Mouse (Mus musculus) megakaryocyte, adult 5-6 weeks (primary cell): ENCODE results near the gene Zfyve26. TPM values are rescaled to one million over a fixed set of nuclear protein-coding genes. Genes with fewer than 3 reads are reported as not detected.
"Not testable (repeated sequence)": the region's sequence is repeated elsewhere in the genome, so short reads cannot be mapped to it uniquely, and the experiment has no call there.

Experiments
- ATAC-seq: 2 replicates; pipeline ENCODE4 v1.8.0; 2016; ENCODE audit warnings: mild to moderate bottlenecking, inconsistent platforms; ENCODE audit not compliant: poor library complexity, severe bottlenecking
- total RNA-seq, 2 experiments: library from RNA; stranded (forward) in 1 of 2; stranded (reverse) in 1 of 2; fragments of 153-499, 151-499 nt in 1 of 2; fragments of 221-1000, 200-1000 nt in 1 of 2; gene quantifications; 2 replicates each; pipeline versions ENCODE4 v1.2.3 to v1.2.4; 2015 to 2017

Gene Zfyve26
- total RNA-seq (2015): 27.2 and 41.6 TPM in 2 replicates
- total RNA-seq (2017): 19.7 and 29.1 TPM in 2 replicates

- peak; percentile 82 for ATAC-seq
Measured at GRCm38 (mm10) chr12:79296126-79296816, at the start of gene Zfyve26. TSS of gene Zfyve26 (minus strand) at chr12:79296304.

DNA sequence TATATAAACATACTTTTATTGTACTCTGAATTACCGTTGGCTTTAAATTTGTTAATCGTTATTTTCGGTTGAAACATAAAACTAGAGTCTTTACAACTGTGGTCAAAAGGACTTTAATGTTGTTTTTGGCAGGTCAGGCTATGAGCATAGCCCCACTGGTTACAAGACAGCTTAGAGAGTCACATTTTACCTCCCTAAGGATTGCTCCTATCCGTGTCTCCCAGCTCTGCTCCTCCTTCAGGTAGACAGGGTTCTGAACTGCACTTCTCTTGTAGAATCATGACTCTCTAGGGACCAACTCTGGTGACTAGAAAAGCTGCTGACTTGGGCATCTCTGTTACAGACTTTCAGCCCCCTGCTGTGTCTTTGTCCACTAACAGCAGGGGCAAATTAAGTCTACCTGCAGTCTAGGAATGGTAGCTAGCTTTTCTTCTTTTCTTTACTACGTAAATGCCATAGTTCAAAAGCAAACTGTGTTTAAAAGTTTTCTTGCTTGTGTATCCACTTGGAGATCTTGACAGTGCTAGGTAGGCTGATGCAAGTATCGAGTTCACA is 45.3 kb upstream of the Zfyve26 start:
- ATAC-seq: no peak

DNA sequence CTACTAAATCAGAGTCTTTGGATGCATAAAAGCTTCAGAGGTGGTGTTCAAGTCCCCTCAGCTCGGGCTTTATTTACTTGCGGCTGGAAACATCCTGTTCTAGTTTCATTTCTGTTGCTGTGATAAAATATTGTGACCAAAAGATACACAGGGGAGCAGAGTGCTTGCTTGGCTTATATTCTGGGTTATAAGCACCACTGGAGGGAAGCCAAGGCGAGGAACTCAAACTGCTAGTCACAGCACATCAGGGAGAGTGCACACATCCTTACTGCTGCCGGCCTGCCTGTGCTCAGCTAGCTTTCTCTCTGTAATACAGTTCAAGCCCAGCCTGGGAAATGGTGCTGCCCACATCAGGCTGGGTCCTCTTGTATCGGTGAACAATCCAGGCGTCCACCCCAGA is 44.4 kb upstream of the Zfyve26 start:
- no peak for ATAC-seq

- ATAC-seq: no peak
Measured at GRCm38 (mm10) chr12:79338791-79339190, 42.7 kb upstream of the Zfyve26 start.

GRCm38 (mm10) chr12:79331722-79332121 is 35.6 kb upstream of the Zfyve26 start:
- no peak for ATAC-seq

DNA sequence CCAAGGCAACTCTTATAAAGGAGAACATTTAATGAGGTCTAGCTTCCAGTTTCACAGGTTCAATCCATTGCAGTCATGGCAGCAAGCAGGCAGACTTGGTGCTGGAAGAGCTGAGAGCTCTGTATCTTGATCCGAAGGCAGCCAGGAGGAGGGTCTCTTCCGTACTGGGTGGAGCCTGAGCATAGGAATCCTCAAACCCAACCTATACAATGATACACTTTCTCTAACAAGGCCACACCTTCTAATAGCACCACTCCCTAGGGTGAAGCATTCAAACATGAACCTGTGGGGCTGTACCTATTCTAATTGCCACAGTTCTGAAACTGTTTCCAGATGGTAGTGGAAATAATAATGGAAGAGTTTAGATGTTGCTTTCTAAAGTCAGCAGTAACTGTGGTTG is 34.5 kb upstream of the Zfyve26 start:
- no peak for ATAC-seq

DNA sequence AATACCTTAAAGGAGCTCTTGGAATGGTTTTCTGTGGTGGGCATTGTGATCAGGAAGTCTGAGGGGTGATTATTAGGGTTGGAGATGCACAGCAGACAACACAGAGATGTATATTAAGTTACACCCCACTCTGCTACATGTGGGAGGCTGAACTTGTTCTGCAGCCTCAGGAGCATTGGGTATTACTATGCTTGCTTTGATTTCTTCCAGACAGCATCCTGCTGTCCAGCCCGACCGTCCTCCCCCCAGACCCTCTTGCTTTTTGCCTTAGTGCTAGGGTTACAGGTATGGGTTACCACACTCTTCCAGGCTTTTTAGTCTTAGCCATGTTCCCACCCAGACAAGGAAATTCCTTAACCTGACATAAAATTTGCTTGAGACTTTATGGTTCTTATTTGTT is 31.8 kb upstream of the Zfyve26 start:
- ATAC-seq: no peak

DNA sequence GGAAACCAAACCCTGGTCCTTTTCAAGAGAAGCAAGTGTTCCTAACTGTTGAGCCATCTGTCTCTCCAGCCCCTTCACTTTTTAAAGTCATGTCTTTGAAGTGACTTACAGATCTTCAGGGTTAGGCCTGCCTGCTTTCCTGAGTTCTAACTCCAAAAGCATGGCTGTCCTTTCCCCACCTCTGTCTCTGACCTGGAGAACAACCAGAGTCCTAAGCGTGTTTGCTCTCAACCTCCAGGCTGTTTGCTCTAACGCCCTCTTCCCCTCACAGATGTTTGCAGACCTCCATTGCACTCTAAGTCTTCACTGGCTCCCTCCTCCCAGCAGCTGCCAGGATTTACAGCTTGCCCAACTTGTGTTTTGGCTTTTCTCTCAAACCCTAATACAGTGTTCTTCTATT is 30.6 kb upstream of the Zfyve26 start:
- no peak for ATAC-seq

DNA sequence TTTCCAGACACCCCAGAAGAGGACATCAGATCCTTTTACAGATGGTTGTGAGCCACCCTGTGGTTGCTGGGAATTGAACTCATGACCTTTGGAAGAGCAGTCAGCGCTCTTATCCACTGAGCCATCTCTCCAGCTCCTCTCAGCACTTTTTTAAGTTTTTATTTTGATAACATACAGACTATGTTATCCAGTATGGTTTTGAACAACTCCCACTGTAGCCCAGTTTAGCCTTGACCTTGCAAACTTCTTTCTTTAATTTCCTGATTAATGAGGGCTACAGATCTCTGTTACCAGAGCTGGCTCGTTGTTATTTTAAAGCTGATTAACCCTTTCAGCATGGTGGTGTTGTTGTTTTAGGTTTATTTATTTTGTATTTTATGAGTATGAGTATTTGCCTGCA is 30.1 kb upstream of the Zfyve26 start:
- no peak for ATAC-seq

DNA sequence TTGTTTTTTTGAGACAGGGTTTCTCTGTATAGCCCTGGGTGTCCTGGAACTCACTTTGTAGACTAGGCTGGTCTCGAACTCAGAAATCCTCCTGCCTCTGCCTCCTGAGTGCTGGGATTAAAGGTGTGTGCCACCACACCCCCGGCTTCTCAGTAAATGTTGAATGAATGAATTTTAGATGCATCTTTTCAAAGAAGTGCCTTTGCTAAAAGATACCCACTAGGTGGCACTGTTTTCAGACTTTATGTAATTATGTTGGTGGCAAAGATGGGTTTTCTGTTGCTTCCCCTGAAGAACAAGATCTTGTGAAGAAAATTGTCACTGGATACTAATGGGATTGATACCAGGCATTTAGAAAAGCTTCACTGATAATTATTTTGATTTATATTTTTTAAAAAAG is 26.4 kb upstream of the Zfyve26 start:
- not testable (repeated sequence) for ATAC-seq

DNA sequence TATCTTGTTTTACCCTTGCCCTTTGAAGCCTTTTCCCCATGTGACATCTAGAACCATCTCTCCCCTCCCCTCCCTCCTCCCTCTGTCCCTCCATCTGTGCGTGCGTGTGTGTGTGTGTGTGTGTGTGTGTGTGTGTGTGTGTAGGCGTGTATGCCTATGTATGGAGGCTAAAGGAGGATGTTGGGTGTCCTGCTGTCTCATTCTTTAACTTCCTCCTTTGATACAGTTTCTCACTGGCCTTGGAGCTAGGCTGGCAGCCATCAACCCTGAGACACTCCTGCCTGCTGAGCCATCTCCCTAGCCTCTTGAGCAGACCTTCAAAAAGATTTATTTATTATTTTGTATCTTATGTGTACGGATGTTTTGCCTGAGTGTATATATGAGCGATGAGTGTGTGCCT is 24.8 kb upstream of the Zfyve26 start:
- peak; percentile 98 for ATAC-seq

- no peak for ATAC-seq
Measured at GRCm38 (mm10) chr12:79317339-79317738, 21.2 kb upstream of the Zfyve26 start.

DNA sequence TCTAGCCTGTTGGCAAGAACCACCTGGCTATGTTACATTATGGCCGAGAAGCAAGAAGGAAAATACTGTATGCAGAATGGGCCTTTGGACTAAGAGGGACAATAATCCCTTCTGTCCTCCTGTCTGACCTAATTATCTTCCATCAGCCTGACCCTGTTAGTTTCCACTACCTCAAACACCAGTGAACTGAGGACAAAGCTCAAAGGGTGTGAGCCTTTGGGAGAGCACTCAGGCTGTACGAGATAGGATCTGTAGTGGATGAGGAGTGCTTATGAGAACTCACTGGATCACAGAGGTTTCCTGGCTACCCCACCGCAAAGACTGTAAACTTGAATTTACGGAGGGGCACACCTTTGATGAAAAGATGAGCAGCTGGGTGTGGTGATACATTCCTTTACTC is 17.6 kb upstream of the Zfyve26 start:
- no peak for ATAC-seq

DNA sequence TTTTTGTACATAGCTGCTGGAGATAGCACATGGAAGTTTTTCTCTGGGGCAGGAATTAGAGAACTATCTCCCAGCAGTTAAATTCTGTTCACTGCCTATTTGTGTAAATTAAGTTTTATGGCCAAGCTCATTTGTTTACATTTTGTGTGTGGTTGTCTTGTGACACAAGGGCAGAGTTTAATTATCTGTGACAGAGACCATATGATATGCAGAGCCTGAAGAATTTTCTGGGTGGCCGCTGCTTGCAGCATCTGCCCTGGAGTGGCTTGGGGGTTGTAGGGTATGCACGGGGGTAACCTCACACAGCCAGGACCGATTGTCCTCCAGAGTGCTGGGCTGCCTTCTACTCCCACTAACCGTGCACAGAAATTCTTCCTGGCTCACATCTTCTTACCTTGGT is 9.9 kb upstream of the Zfyve26 start:
- no peak for ATAC-seq

DNA sequence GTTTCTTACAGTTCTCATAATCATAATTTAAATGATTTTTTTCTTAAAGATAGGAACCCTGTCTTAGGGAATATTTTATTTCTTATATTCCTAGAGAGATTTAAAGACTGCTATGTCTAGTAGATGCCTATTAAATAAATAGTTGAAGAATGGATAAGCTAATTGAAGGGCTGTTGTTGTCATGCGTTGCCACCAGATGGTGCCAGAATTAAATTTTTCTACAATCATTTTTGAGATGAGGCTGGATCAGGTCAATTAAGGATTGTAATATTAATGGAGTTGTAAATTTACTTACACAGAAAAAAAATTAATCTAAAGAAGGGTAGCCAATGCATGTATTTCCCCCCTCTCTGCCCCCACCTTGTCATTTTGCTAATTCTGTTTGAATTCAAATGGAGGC is 9.0 kb upstream of the Zfyve26 start:
- ATAC-seq: no peak

DNA sequence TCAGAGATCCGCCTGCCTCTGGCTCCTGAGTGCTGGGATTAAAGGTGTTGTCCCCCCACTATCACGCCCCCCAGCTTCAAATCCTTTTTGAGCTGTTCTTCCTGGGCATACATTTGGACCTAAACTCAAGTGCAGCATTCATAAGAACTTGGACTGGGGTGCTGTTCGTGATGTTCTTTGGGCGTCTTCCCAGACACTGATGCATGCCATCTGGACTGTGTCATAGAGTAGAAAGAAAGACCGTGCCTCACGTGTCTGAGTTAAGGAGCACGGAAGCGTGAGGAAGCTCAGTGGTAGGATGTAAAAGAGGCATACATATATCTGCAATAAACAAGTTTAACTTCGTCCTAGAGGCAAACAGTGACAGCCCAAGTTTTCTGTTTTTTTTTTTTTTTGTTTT is 5.7 kb upstream of the Zfyve26 start:
- no peak for ATAC-seq

- peak; percentile 58 for ATAC-seq
Measured at GRCm38 (mm10) chr12:79297884-79298636, 2.0 kb upstream of the Zfyve26 start.

DNA sequence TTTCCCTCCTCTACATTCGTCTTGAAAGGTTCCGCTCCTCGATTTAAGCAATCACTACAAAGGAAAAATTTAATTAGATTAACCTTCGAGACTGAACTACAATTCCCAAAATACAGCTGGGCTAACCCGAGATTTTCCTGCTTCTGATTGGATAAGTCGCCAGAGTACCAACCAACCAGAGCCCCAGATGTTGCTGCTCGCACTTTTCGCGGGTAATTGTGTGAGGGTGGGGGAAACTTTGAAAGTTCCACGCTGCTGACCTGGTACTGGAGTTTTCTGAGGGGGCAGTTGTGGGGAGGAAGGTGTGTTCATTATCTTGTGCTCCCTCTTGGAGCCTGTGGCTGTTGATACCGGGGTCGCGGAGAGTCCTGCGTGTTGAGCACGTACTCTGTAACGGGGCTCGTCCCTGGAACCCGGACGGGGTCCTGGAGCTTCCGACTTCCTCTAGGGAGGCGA is 1.0 kb upstream of the Zfyve26 start, which contains the start of gene Rad51b:
Rad51b (plus strand) TSS at position 162 of the 456 bp plus-strand sequence.
- peak; percentile 78 for ATAC-seq

- no peak for ATAC-seq
Measured at GRCm38 (mm10) chr12:79292874-79293273, 3.2 kb downstream of the Zfyve26 start.

- no peak for ATAC-seq
Measured at GRCm38 (mm10) chr12:79282595-79282994, 13.5 kb downstream of the Zfyve26 start.

- ATAC-seq: no peak
Measured at GRCm38 (mm10) chr12:79279513-79280115, 16.5 kb downstream of the Zfyve26 start.
